In genomic region chr7:12986906-12987305, GRCm38 (mm10) we compare ENCODE assay signal across 17 mouse cellular contexts. TPM values are rescaled to one million over a fixed set of nuclear protein-coding genes. Genes with fewer than 3 reads are reported as not detected.
"Had no signal": no experiment of that assay in that cellular context is flagged by ENCODE, and none has a peak within 500 bp of the region (broad histone marks: within the 10 kb centered on the region; RNA-seq: fewer than 3 reads in every experiment).

No protein-coding gene starts in this region.

- H3K27ac ChIP-seq: kidney, postnatal 0 days; limb, embryonic 12.5 days; lung, embryonic 15.5 days; midbrain, embryonic 15.5 days; neural tube, embryonic 13.5 days; stomach, embryonic 15.5 days had no signal

- ATAC-seq: intestine, postnatal 0 days; midbrain, embryonic 15.5 days had no signal

- H3K27me3 ChIP-seq: limb, embryonic 12.5 days; lung, embryonic 15.5 days; midbrain, embryonic 15.5 days; neural tube, embryonic 13.5 days; stomach, embryonic 15.5 days had no signal

- H3K4me3 ChIP-seq: limb, embryonic 12.5 days; lung, embryonic 15.5 days; megakaryocyte, embryonic 14.5 days; midbrain, embryonic 15.5 days; neural tube, embryonic 13.5 days; stomach, embryonic 15.5 days had no signal

- H3K36me3 ChIP-seq: midbrain, embryonic 15.5 days; stomach, embryonic 15.5 days had no signal

- DNase-seq: kidney, adult 8-10 months; kidney, postnatal 36 days; layer of hippocampus, adult 9-11 months; layer of hippocampus, postnatal 36 days; lung, postnatal 14 days; right cerebral cortex, postnatal 14 days; thymus, postnatal 4 days had no signal

- H3K9ac ChIP-seq: limb, embryonic 12.5 days; lung, embryonic 15.5 days; midbrain, embryonic 15.5 days; neural tube, embryonic 13.5 days; stomach, embryonic 15.5 days had no signal

- H3K4me1 ChIP-seq: limb, embryonic 12.5 days; lung, embryonic 15.5 days; midbrain, embryonic 15.5 days; neural tube, embryonic 13.5 days; stomach, embryonic 15.5 days had no signal

- H3K4me2 ChIP-seq: limb, embryonic 12.5 days; lung, embryonic 15.5 days; midbrain, embryonic 11.5 days; midbrain, embryonic 15.5 days; neural tube, embryonic 13.5 days; stomach, embryonic 15.5 days had no signal

- H3K9me3 ChIP-seq: limb, embryonic 12.5 days; lung, embryonic 15.5 days; megakaryocyte, embryonic 14.5 days; midbrain, embryonic 15.5 days; neural tube, embryonic 13.5 days; stomach, embryonic 15.5 days had no signal

RNA-seq across cellular contexts. Expression of gene Slc27a5, which starts 11.1 kb away (rescaled TPM):
- polyA plus RNA-seq: limb, embryonic 12.5 days; lung, embryonic 15.5 days; macrophage; midbrain, embryonic 11.5 days had no signal
